Mouse (Mus musculus): ENCODE data around the gene Rad51. TPM values are rescaled to one million over a fixed set of nuclear protein-coding genes. Genes with fewer than 3 reads are reported as not detected.
A peak's percentile ranks its signal among the peaks of the same experiment; 100 is the strongest.

Gene Rad51
- total and polyA plus RNA-seq, 3 experiments = 18.6 to 87.5 (median 45.0) TPM

GRCm38 (mm10) chr2:119106583-119106982, 6.0 kb upstream of the Rad51 start:
- no peak overlapping the region for H3K4me3 ChIP-seq (replicated peaks in 1 of 3; ENCODE audit: low read depth in 2 of 3, low read length in 2 of 3, poor library complexity in 1 of 3)
- H3K4me1 ChIP-seq (ENCODE audit: control insufficient read depth in 1 of 2, insufficient read depth in 2 of 2) = peaks cover 0 to 5% of the 10 kb centered on the region in 2 experiments; a peak in 2 of 4 replicates
- TF ChIP-seq SIN3A (IDR thresholded peaks at IDR 0.05; ENCODE audit: low read length) (no peak), E2F4 (IDR thresholded peaks at IDR 0.05; ENCODE audit: insufficient replicate concordance, low read depth, low read length) (no peak), CHD1 (IDR thresholded peaks at IDR 0.05; ENCODE audit: low read depth, low read length) (no peak), ETS1 (conservative IDR thresholded peaks at IDR 0.05; ENCODE audit: low read depth, low read length) (no peak), NELFE (IDR thresholded peaks at IDR 0.05; ENCODE audit: low read depth, low read length) (no peak), JUN (IDR thresholded peaks at IDR 0.05; ENCODE audit: insufficient read depth, low read depth, low read length) (no peak), USF2 (conservative IDR thresholded peaks at IDR 0.05; ENCODE audit: low read depth, low read length) (no peak), ZC3H11A (IDR thresholded peaks at IDR 0.05; ENCODE audit: low read depth, low read length) (no peak), MAX (IDR thresholded peaks at IDR 0.05; ENCODE audit: low read length) (no peak), UBTF (IDR thresholded peaks at IDR 0.05; ENCODE audit: low read depth, low read length) (no peak), MAFK (IDR thresholded peaks at IDR 0.05; ENCODE audit: insufficient replicate concordance, low read length) (no peak), GABPA (IDR thresholded peaks at IDR 0.05; ENCODE audit: insufficient replicate concordance, low read depth, low read length) (no peak), RCOR1 (conservative IDR thresholded peaks at IDR 0.05; ENCODE audit: low read depth, low read length) (no peak), RAD21 (IDR thresholded peaks at IDR 0.05; ENCODE audit: low read depth, low read length) (no peak)
- in situ Hi-C loops (cut with MboI; ENCODE audit: low pct_ligation_motif_present, low pct_unique_long_range_greater_than_20kb, low sequenced_read_pairs) (no loop called here), dilution Hi-C loops (cut with MboI; ENCODE audit: extremely low pct_ligation_motif_present, extremely low pct_unique_long_range_greater_than_20kb, low sequenced_read_pairs) (no loop called here)
- H3K79me2 ChIP-seq (replicated peaks; ENCODE audit: control insufficient read depth, extremely low read depth, insufficient read depth, poor library complexity, severe bottlenecking) = no peaks in the 10 kb centered on the region; the same call in 1 of the 2 replicates
- H3K4me2 ChIP-seq (ENCODE audit: insufficient read depth, low read depth, poor library complexity, severe bottlenecking) = no peak overlapping the region
- no peak overlapping the region for H3K9ac ChIP-seq (ENCODE audit: insufficient read depth, low read depth)
- H3K27me3 ChIP-seq (replicated peaks) = no peaks in the 10 kb centered on the region
- DNase-seq (ENCODE audit: extremely low read depth) = no peak
- peaks cover 22 to 57% of the 10 kb centered on the region in 2 experiments for H3K36me3 ChIP-seq (replicated peaks in 1 of 2; ENCODE audit: control insufficient read depth in 1 of 2, insufficient read depth in 1 of 2, low read length in 1 of 2)
- no peak overlapping the region for H3K27ac ChIP-seq (ENCODE audit: insufficient read depth, low read depth)
- no peaks in the 10 kb centered on the region for H3K9me3 ChIP-seq (replicated peaks; ENCODE audit: low read length)

- H3K36me3 ChIP-seq (replicated peaks in 1 of 2; ENCODE audit: control insufficient read depth in 1 of 2, insufficient read depth in 1 of 2, low read length in 1 of 2) = peaks cover 10 to 37% of the 10 kb centered on the region in 2 experiments
- dilution Hi-C loops (cut with MboI; ENCODE audit: extremely low pct_ligation_motif_present, extremely low pct_unique_long_range_greater_than_20kb, low sequenced_read_pairs) = no loop called here
Observed at GRCm38 (mm10) chr2:119108554-119108953, 4.0 kb upstream of the Rad51 start.

More at GRCm38 (mm10) chr2:119108554-119108953, 4.0 kb upstream of the Rad51 start:
- in situ Hi-C loops (cut with MboI; ENCODE audit: low pct_ligation_motif_present, low pct_unique_long_range_greater_than_20kb, low sequenced_read_pairs) = no loop called here
- no peak for DNase-seq (ENCODE audit: extremely low read depth)
- H3K4me1 ChIP-seq (ENCODE audit: control insufficient read depth in 1 of 2, insufficient read depth in 2 of 2) = peaks cover 0 to 7% of the 10 kb centered on the region in 2 experiments; a peak in 2 of 4 replicates
- H3K4me3 ChIP-seq (replicated peaks in 1 of 3; ENCODE audit: low read depth in 2 of 3, low read length in 2 of 3, poor library complexity in 1 of 3) = no peak overlapping the region
- no peaks in the 10 kb centered on the region for H3K9me3 ChIP-seq (replicated peaks; ENCODE audit: low read length)
- no peaks in the 10 kb centered on the region for H3K27me3 ChIP-seq (replicated peaks)
- H3K9ac ChIP-seq (ENCODE audit: insufficient read depth, low read depth) = no peak overlapping the region
- no peak overlapping the region for H3K4me2 ChIP-seq (ENCODE audit: insufficient read depth, low read depth, poor library complexity, severe bottlenecking)
- H3K79me2 ChIP-seq (replicated peaks; ENCODE audit: control insufficient read depth, extremely low read depth, insufficient read depth, poor library complexity, severe bottlenecking) = peaks cover 9% of the 10 kb centered on the region
- peak; percentile 91 for TF ChIP-seq SIN3A (IDR thresholded peaks at IDR 0.05; ENCODE audit: low read length)
- TF ChIP-seq ELF1 (IDR thresholded peaks at IDR 0.05; ENCODE audit: low read depth, low read length) = no peak
- peak; percentile 70; the same call in 1 of the 2 replicates for TF ChIP-seq MXI1 (IDR thresholded peaks at IDR 0.05; ENCODE audit: low read depth, low read length)
- H3K27ac ChIP-seq (ENCODE audit: insufficient read depth, low read depth) = no peak overlapping the region

Measured in CH12.LX (cell line).